Mouse (Mus musculus) bone marrow macrophage, adult 2 months (primary cell): ENCODE results near the gene Cd59a.
"Not testable (repeated sequence)": the region's sequence is repeated elsewhere in the genome, so short reads cannot be mapped to it uniquely, and the experiment has no call there.

Source experiments
- CTCF ChIP-seq: IDR thresholded peaks from 2 replicates; pipeline ENCODE4 v1.5.1; 2012; ENCODE audit warnings: low read depth, mild to moderate bottlenecking, low read length, moderate library complexity
- POLR2A ChIP-seq: IDR thresholded peaks from 2 replicates; pipeline ENCODE4 v1.6.1; 2012; ENCODE audit warnings: mild to moderate bottlenecking, low read depth, low read length, borderline replicate concordance

DNA sequence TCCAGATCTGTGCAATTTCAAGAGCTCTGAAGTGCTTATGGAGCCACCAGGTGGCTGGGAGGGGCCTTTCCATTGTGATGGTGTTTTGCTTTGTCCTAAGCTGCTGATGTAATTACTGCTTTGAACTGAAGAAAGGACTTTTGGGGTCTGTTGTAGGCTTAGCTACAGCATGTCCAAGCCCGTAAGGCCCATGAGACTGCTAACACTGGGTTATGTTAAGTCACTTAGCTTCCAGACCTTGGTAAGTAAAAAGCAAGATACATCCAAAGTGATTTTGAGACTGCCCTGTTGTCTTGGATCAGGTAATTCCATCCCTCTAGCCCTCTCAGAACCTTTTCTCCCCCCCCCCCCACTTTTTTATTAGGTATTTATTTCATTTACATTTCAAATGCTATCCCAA lies 1.2 kb downstream of the Cd59a start:
- not testable (repeated sequence) for TF ChIP-seq CTCF, POLR2A
